Mouse (Mus musculus): Measurements from ENCODE around the gene Dclk1. TPM values are rescaled to one million over a fixed set of nuclear protein-coding genes. Genes with fewer than 3 reads are reported as not detected.

The Dclk1 gene
- polyA plus RNA-seq, 1 experiment from 2014 or later: 14.2 TPM

DNA sequence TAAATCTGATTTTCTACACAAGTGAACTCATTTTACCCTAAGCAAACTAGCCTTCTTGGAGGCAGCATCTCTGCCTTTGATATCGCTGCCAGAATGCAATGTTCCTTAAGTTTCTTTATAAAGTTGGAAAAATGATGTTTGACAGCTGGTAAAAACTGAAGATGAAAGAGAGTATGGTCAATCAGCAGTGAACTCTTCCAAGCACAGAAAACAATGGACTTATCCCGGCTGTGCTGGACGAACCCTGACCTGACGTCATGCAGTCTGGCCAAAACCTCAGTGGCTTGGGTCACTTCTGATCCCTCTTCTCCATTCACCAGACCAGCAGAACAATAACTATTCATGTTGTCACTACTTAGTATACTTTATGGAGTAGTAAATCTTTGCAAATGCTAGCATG lies 46.6 kb downstream of the Dclk1 start:
- no peaks in the 10 kb centered on the region for H3K36me3 ChIP-seq (ENCODE audit: control insufficient read depth, insufficient read depth, low read length)
- H3K4me2 ChIP-seq (ENCODE audit: low read length): no peak overlapping the region
- H3K27me3 ChIP-seq (replicated peaks; ENCODE audit: control insufficient read depth, insufficient read depth, low read length): no peaks in the 10 kb centered on the region
- ATAC-seq (replicated peaks; ENCODE audit: low FRiP score, low TSS enrichment, low read depth) (no peak), DNase-seq (ENCODE audit: low spot score) (no peak)
- no peak overlapping the region for H3K27ac ChIP-seq (ENCODE audit: low read depth)
- no peak overlapping the region for H3K4me3 ChIP-seq (ENCODE audit: low read depth, low read length)
- H3K9me3 ChIP-seq (ENCODE audit: control insufficient read depth, low read length): no peaks in the 10 kb centered on the region
- WGBS: 73% methylated on average over 4 of the region's 4 CpGs
- H3K4me1 ChIP-seq (replicated peaks; ENCODE audit: control insufficient read depth, insufficient read depth, low read length): 0 out of 2 replicates have a peak, but pooled peaks cover 4% of the 10 kb centered on the region
- no peak overlapping the region for H3K9ac ChIP-seq (ENCODE audit: low read length)

DNA sequence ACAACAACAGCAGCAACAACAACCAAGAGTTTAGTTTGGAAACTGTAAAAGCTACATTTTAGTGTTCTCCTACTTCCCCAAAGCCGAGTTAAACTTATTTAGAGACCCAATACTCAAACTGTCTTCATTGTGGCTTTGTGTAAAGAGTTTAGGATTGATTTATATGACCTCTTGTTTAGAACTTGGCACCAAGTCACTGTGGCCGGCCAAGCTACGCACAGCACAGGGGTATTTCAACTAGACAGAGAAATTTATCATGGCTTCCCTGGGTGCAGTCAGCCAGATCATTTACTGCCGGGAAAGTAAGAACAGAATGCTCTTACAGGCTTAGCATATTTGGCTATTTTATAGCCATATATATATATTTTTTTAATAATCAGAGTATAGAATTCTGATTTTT lies 49.8 kb downstream of the Dclk1 start:
- 24% methylated on average over 4 of the region's 4 CpGs for WGBS
- no peak for DNase-seq (ENCODE audit: low spot score)
- Histone ChIP-seq H3K4me3 (ENCODE audit: low read depth, low read length) (no peak overlapping the region), H3K36me3 (ENCODE audit: control insufficient read depth, insufficient read depth, low read length) (no peaks in the 10 kb centered on the region), H3K4me1 (replicated peaks; ENCODE audit: control insufficient read depth, insufficient read depth, low read length) (0 out of 2 replicates have a peak, but pooled peaks cover 4% of the 10 kb centered on the region), H3K27ac (ENCODE audit: low read depth) (no peak overlapping the region), H3K27me3 (replicated peaks; ENCODE audit: control insufficient read depth, insufficient read depth, low read length) (no peaks in the 10 kb centered on the region), H3K4me2 (ENCODE audit: low read length) (no peak overlapping the region), H3K9me3 (ENCODE audit: control insufficient read depth, low read length) (no peaks in the 10 kb centered on the region), H3K9ac (ENCODE audit: low read length) (no peak overlapping the region)
- no peak for ATAC-seq (replicated peaks; ENCODE audit: low FRiP score, low TSS enrichment, low read depth)

DNA sequence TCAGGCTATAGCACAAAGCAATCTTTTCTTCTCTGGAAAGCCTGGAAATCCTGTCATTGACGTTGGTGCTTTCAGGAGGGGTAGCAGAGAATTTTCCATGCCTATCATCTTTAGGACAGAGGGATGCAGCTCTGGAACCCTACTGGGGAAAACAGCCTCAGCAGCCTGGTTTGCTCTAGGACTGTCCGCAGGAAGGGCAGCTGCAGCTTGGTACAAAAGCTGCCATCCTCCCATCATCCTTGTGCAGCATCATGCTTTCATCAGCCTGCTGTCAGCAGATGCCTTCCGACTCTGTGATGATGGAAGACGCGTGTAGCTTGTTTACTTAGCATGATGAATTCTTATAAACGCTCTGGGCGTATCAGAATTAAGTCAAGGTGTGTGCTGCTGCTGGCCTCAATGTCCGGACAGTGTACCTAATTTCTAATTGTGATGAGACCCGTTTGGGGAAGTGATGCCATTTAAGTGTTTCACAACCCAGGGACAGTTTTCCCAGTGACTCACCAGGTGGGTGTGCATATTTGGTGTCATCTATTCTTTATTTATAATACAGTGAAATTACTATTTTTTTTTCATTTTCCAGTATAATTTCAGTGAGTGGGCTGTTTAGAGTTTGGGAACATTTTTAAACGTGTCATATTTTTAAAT lies 50.7 kb downstream of the Dclk1 start:
- Histone ChIP-seq H3K27ac (ENCODE audit: low read depth) (no peak overlapping the region), H3K4me2 (ENCODE audit: low read length) (no peak overlapping the region), H3K4me1 (replicated peaks; ENCODE audit: control insufficient read depth, insufficient read depth, low read length) (0 out of 2 replicates have a peak, but pooled peaks cover 4% of the 10 kb centered on the region), H3K4me3 (ENCODE audit: low read depth, low read length) (no peak overlapping the region), H3K9ac (ENCODE audit: low read length) (no peak overlapping the region), H3K9me3 (ENCODE audit: control insufficient read depth, low read length) (no peaks in the 10 kb centered on the region), H3K36me3 (ENCODE audit: control insufficient read depth, insufficient read depth, low read length) (no peaks in the 10 kb centered on the region), H3K27me3 (replicated peaks; ENCODE audit: control insufficient read depth, insufficient read depth, low read length) (no peaks in the 10 kb centered on the region)
- ATAC-seq (replicated peaks; ENCODE audit: low FRiP score, low TSS enrichment, low read depth): no peak
- WGBS: 62% methylated on average over 10 of the region's 10 CpGs
- DNase-seq (ENCODE audit: low spot score): no peak

GRCm38 (mm10) chr3:55305653-55306052 lies 63.5 kb downstream of the Dclk1 start:
- Histone ChIP-seq H3K4me1 (replicated peaks; ENCODE audit: control insufficient read depth, insufficient read depth, low read length) (no peaks in the 10 kb centered on the region), H3K27me3 (replicated peaks; ENCODE audit: control insufficient read depth, insufficient read depth, low read length) (no peaks in the 10 kb centered on the region), H3K27ac (ENCODE audit: low read depth) (no peak overlapping the region), H3K4me3 (ENCODE audit: low read depth, low read length) (no peak overlapping the region), H3K4me2 (ENCODE audit: low read length) (no peak overlapping the region), H3K36me3 (ENCODE audit: control insufficient read depth, insufficient read depth, low read length) (no peaks in the 10 kb centered on the region), H3K9me3 (ENCODE audit: control insufficient read depth, low read length) (no peaks in the 10 kb centered on the region), H3K9ac (ENCODE audit: low read length) (no peak overlapping the region)
- ATAC-seq (replicated peaks; ENCODE audit: low FRiP score, low TSS enrichment, low read depth) (no peak), DNase-seq (ENCODE audit: low spot score) (no peak)

GRCm38 (mm10) chr3:55307553-55308177 lies 65.5 kb downstream of the Dclk1 start:
- Histone ChIP-seq H3K4me3 (ENCODE audit: low read depth, low read length) (no peak overlapping the region), H3K4me1 (replicated peaks; ENCODE audit: control insufficient read depth, insufficient read depth, low read length) (no peaks in the 10 kb centered on the region), H3K9ac (ENCODE audit: low read length) (no peak overlapping the region), H3K27me3 (replicated peaks; ENCODE audit: control insufficient read depth, insufficient read depth, low read length) (no peaks in the 10 kb centered on the region), H3K27ac (ENCODE audit: low read depth) (no peak overlapping the region), H3K36me3 (ENCODE audit: control insufficient read depth, insufficient read depth, low read length) (no peaks in the 10 kb centered on the region), H3K9me3 (ENCODE audit: control insufficient read depth, low read length) (no peaks in the 10 kb centered on the region), H3K4me2 (ENCODE audit: low read length) (no peak overlapping the region)
- no peak for ATAC-seq (replicated peaks; ENCODE audit: low FRiP score, low TSS enrichment, low read depth)
- DNase-seq (ENCODE audit: low spot score): no peak
- WGBS: 45% methylated on average over 7 of the region's 7 CpGs

DNA sequence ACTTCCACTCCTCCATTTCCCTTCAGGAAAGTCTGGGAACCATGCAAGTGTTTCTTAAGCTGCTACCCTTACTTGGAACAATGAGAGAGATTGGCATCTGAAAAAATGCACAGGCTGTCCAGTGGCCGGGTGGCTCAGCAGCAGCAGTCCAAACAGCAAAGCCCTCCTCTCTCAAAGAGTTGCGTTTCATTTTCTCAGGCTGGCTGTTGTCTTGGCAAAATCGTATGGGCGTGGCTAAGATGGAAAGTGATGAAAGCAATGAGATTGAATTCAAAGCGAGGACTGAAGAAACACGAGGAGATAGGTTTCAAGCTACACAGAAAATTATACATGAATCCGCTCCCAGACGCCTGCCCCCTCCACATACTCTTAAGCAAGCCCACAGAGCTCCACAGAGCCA lies 67.8 kb downstream of the Dclk1 start:
- ATAC-seq (replicated peaks; ENCODE audit: low FRiP score, low TSS enrichment, low read depth) (no peak), DNase-seq (ENCODE audit: low spot score) (no peak)
- no peak overlapping the region for H3K4me2 ChIP-seq (ENCODE audit: low read length)
- 81% methylated on average over 8 of the region's 8 CpGs for WGBS
- no peaks in the 10 kb centered on the region for H3K9me3 ChIP-seq (ENCODE audit: control insufficient read depth, low read length)
- no peak overlapping the region for H3K4me3 ChIP-seq (ENCODE audit: low read depth, low read length)
- no peaks in the 10 kb centered on the region for H3K27me3 ChIP-seq (replicated peaks; ENCODE audit: control insufficient read depth, insufficient read depth, low read length)
- no peaks in the 10 kb centered on the region for H3K4me1 ChIP-seq (replicated peaks; ENCODE audit: control insufficient read depth, insufficient read depth, low read length)
- no peaks in the 10 kb centered on the region for H3K36me3 ChIP-seq (ENCODE audit: control insufficient read depth, insufficient read depth, low read length)
- no peak overlapping the region for H3K9ac ChIP-seq (ENCODE audit: low read length)
- H3K27ac ChIP-seq (ENCODE audit: low read depth): no peak overlapping the region

DNA sequence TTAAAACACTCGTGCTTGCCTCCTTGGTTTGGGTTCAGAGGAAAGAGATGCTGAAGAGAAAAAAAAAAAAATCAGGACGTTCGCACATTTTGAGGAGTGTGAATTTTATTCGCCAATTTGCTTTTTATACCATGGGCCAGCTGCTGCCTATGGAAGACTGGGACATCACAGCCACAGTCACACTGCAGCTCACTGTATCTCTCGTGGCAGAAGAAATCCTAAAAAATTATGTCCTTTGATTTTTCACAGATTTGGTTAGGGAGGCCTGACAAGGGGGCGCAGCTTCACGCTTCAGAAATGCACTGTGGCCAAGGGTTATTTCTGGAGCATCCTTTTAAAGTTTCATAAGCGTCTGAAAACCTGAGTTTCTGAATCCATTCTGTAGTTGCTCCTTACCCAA lies 73.7 kb downstream of the Dclk1 start:
- ATAC-seq (replicated peaks; ENCODE audit: low FRiP score, low TSS enrichment, low read depth): no peak
- H3K4me1 ChIP-seq (replicated peaks; ENCODE audit: control insufficient read depth, insufficient read depth, low read length): no peaks in the 10 kb centered on the region
- H3K36me3 ChIP-seq (ENCODE audit: control insufficient read depth, insufficient read depth, low read length): no peaks in the 10 kb centered on the region
- H3K9ac ChIP-seq (ENCODE audit: low read length): no peak overlapping the region
- H3K4me3 ChIP-seq (ENCODE audit: low read depth, low read length): no peak overlapping the region
- no peak for DNase-seq (ENCODE audit: low spot score)
- no peaks in the 10 kb centered on the region for H3K27me3 ChIP-seq (replicated peaks; ENCODE audit: control insufficient read depth, insufficient read depth, low read length)
- 85% methylated on average over 8 of the region's 8 CpGs for WGBS
- H3K27ac ChIP-seq (ENCODE audit: low read depth): no peak overlapping the region
- H3K9me3 ChIP-seq (ENCODE audit: control insufficient read depth, low read length): no peaks in the 10 kb centered on the region
- no peak overlapping the region for H3K4me2 ChIP-seq (ENCODE audit: low read length)

DNA sequence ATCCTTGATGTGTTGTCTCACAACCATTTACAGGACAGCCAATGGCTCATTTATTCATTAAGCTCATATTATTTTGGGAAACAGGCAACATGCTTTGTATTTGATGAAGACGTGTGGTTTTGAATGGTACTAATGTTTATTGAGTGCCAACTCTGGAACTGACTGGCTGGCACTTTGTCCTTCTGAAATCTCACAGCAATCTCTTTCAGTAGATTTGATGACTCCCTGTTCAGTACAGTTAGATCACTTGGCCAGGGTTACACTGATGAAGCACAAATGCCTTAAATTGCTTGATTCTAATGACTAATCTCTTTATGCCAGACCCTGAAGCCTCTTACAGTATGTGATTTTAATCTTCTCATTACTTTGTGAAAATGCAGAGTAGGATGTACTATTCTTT lies 75.9 kb downstream of the Dclk1 start:
- 78% methylated on average over 1 of the region's 1 CpGs for WGBS
- Histone ChIP-seq H3K9me3 (ENCODE audit: control insufficient read depth, low read length) (no peaks in the 10 kb centered on the region), H3K4me2 (ENCODE audit: low read length) (no peak overlapping the region), H3K9ac (ENCODE audit: low read length) (no peak overlapping the region), H3K4me1 (replicated peaks; ENCODE audit: control insufficient read depth, insufficient read depth, low read length) (no peaks in the 10 kb centered on the region), H3K36me3 (ENCODE audit: control insufficient read depth, insufficient read depth, low read length) (no peaks in the 10 kb centered on the region), H3K27me3 (replicated peaks; ENCODE audit: control insufficient read depth, insufficient read depth, low read length) (no peaks in the 10 kb centered on the region), H3K4me3 (ENCODE audit: low read depth, low read length) (no peak overlapping the region), H3K27ac (ENCODE audit: low read depth) (no peak overlapping the region)
- no peak for DNase-seq (ENCODE audit: low spot score)
- no peak for ATAC-seq (replicated peaks; ENCODE audit: low FRiP score, low TSS enrichment, low read depth)

- Histone ChIP-seq H3K9me3 (ENCODE audit: control insufficient read depth, low read length) (no peaks in the 10 kb centered on the region), H3K4me1 (replicated peaks; ENCODE audit: control insufficient read depth, insufficient read depth, low read length) (no peaks in the 10 kb centered on the region), H3K4me2 (ENCODE audit: low read length) (no peak overlapping the region), H3K36me3 (ENCODE audit: control insufficient read depth, insufficient read depth, low read length) (no peaks in the 10 kb centered on the region), H3K27me3 (replicated peaks; ENCODE audit: control insufficient read depth, insufficient read depth, low read length) (no peaks in the 10 kb centered on the region), H3K27ac (ENCODE audit: low read depth) (no peak overlapping the region), H3K4me3 (ENCODE audit: low read depth, low read length) (no peak overlapping the region), H3K9ac (ENCODE audit: low read length) (no peak overlapping the region)
- 91% methylated on average over 3 of the region's 3 CpGs for WGBS
- no peak for ATAC-seq (replicated peaks; ENCODE audit: low FRiP score, low TSS enrichment, low read depth)
- DNase-seq (ENCODE audit: low spot score): no peak
Measured at GRCm38 (mm10) chr3:55320572-55320971, 78.4 kb downstream of the Dclk1 start.
